Mouse (Mus musculus) thymus, postnatal 14 days (tissue): ENCODE results near the gene S100pbp.

ENCODE experiments used
- DNase-seq: peaks from one replicate; pipeline ENCODE4 v3.0.0; 2021

S100pbp gene

GRCm38 (mm10) chr4:129146392-129146791 is 43.1 kb downstream of the S100pbp start:
- no peak for DNase-seq

GRCm38 (mm10) chr4:129145943-129146342 is 43.6 kb downstream of the S100pbp start:
- no peak for DNase-seq

GRCm38 (mm10) chr4:129145411-129145810 is 44.1 kb downstream of the S100pbp start:
- no peak for DNase-seq

- no peak for DNase-seq
Observed at GRCm38 (mm10) chr4:129144401-129145367, 44.8 kb downstream of the S100pbp start.

- DNase-seq = no peak
Observed at GRCm38 (mm10) chr4:129143509-129143908, 46.0 kb downstream of the S100pbp start.

GRCm38 (mm10) chr4:129142439-129143045 is 47.0 kb downstream of the S100pbp start:
- no peak for DNase-seq

GRCm38 (mm10) chr4:129141560-129142438 is 47.7 kb downstream of the S100pbp start:
- no peak for DNase-seq

GRCm38 (mm10) chr4:129140808-129141207 is 48.7 kb downstream of the S100pbp start:
- no peak for DNase-seq

- DNase-seq = no peak
Observed at GRCm38 (mm10) chr4:129139642-129140041, 49.9 kb downstream of the S100pbp start.

- no peak for DNase-seq
Observed at GRCm38 (mm10) chr4:129137392-129138321, 51.9 kb downstream of the S100pbp start.

- DNase-seq = no peak
Observed at GRCm38 (mm10) chr4:129136579-129137391, 52.7 kb downstream of the S100pbp start, which contains the start of gene Fndc5. Fndc5 (plus strand) TSS chr4:129136999.

- no peak for DNase-seq
Observed at GRCm38 (mm10) chr4:129136189-129136578, 53.3 kb downstream of the S100pbp start.

- DNase-seq = no peak
Observed at GRCm38 (mm10) chr4:129135637-129136036, 53.9 kb downstream of the S100pbp start.

- peak; percentile 81 for DNase-seq
Observed at GRCm38 (mm10) chr4:129134799-129135585, 54.5 kb downstream of the S100pbp start.

GRCm38 (mm10) chr4:129130755-129131303 is 58.7 kb downstream of the S100pbp start:
- peak; percentile 64 for DNase-seq

GRCm38 (mm10) chr4:129130149-129130548 is 59.4 kb downstream of the S100pbp start:
- DNase-seq = peak; percentile 52

- no peak for DNase-seq
Observed at GRCm38 (mm10) chr4:129129387-129129786, 60.1 kb downstream of the S100pbp start.

- DNase-seq = no peak
Observed at GRCm38 (mm10) chr4:129128582-129129338, 60.8 kb downstream of the S100pbp start.
